Mouse (Mus musculus): ENCODE data around the gene Vps52.

Gene Vps52

DNA sequence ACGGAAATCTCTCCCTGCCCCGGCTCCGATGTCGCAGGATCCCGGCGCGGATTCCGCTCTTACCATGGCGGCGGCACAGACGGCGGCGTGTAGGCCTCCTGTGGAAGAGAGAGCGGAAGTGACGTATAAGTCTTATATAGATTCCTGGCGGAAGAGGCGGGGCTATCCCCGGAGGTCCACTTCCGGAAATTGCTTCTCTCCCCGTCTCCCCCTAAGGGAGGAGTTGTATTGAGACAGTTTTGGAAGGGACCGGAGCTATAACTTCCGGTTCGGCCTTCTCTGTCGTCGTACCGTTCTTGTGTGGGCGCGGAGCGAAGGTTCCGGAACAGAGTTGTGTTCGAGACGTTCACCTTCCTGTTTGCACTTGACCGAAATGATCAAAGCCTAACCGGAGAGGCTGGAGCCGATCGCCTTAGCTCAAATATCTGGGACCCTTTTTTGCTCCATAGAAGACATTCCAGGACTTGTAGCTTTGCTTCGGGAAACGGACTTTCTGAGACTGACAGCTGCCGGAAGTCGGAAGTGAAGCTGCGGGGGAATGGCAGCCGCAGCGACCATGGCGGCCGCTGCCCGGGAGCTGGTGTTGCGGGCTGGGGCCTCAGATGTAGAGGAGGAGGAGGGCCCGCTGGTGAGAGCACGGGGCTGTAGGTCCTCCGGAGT lies at the start of gene Vps52, which contains the start of gene Rps18:
TSS of gene Vps52 (plus strand) at position 258 of the 660 bp plus-strand sequence.
TSS of gene Rps18 (minus strand) at position 447 of the 660 bp plus-strand sequence.
- peak; percentile 97 for DNase-seq (ENCODE audit: extremely low read depth, low read depth)

DNA sequence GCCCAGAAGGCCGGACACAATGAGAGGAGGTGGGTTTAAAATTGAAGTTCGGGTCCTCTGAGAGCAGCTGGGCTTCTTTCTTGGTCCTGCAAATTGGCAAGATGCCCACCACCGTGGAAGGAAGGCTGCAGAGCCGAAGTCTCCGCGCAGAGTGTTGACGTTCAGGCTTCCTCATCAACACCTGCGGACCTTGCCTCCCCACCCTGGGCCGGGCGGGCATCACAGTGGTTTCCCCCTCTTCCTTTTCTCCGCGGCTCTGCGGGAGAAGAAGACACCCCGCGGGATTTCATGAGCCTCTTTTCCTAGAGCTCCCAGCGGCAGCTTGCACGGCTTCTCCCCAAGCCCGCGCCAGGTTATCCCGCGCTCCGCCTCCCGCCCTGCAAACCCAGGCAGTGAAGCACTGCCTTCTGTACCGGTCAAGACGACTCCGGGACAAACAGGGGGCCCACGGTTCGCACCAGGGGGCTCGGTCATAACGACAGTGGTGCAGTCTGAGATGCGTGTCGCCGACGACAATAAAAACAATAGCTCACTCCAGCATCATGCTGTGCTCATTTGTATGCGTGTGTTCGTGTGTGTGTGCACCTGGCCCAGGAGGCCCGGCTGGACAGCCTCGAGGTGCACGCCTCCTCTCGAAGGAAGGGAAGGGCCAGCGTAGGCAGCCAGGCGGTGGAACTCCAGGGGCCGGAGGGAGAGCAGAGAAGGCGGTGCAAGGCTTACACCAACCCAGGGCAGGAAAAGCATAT lies 47.1 kb upstream of the Vps52 start:
- no peak for DNase-seq (ENCODE audit: extremely low read depth, low read depth)

- DNase-seq (ENCODE audit: extremely low read depth, low read depth): peak; percentile 92
Observed at GRCm38 (mm10) chr17:33909077-33909868, 46.3 kb upstream of the Vps52 start, which contains the start of gene Daxx. Gene Daxx, plus strand, starts transcription at chr17:33909414.

DNA sequence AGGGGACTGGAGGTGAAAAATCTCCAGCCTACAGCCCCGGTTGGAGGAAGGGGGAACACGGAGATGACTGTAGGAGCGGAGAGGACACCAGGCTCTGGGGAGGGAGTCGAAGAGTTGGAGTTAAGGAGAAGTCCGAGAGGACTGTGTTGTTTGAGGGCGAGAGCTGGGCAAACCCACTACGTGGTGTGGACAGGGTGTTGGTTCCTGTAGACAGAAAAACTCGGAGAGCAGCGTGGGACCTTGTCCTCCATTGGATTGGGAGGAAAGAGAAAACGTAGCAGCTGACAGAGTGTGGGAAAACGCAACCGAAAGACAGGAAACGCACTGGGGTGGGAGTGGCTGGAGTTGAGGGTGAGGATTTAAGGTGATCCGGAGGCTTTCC lies 45.8 kb upstream of the Vps52 start:
- no peak for DNase-seq (ENCODE audit: extremely low read depth, low read depth)

- DNase-seq (ENCODE audit: extremely low read depth, low read depth): no peak
Observed at GRCm38 (mm10) chr17:33910346-33911051, 45.1 kb upstream of the Vps52 start.

- DNase-seq (ENCODE audit: extremely low read depth, low read depth): no peak
Observed at GRCm38 (mm10) chr17:33911052-33911812, 44.4 kb upstream of the Vps52 start.

GRCm38 (mm10) chr17:33911813-33912414 lies 43.7 kb upstream of the Vps52 start:
- DNase-seq (ENCODE audit: extremely low read depth, low read depth): no peak

GRCm38 (mm10) chr17:33913264-33913663 lies 42.3 kb upstream of the Vps52 start:
- no peak for DNase-seq (ENCODE audit: extremely low read depth, low read depth)

- DNase-seq (ENCODE audit: extremely low read depth, low read depth): no peak
Observed at GRCm38 (mm10) chr17:33913905-33914304, 41.7 kb upstream of the Vps52 start.

- DNase-seq (ENCODE audit: extremely low read depth, low read depth): no peak
Observed at GRCm38 (mm10) chr17:33914969-33915391, 40.6 kb upstream of the Vps52 start.

- DNase-seq (ENCODE audit: extremely low read depth, low read depth): peak; percentile 99
Observed at GRCm38 (mm10) chr17:33915671-33916250, 39.9 kb upstream of the Vps52 start, which contains the start of the genes Tapbp and Zbtb22. Gene Tapbp, plus strand, starts transcription at chr17:33915899. Gene Zbtb22, plus strand, starts transcription at chr17:33915904.

DNA sequence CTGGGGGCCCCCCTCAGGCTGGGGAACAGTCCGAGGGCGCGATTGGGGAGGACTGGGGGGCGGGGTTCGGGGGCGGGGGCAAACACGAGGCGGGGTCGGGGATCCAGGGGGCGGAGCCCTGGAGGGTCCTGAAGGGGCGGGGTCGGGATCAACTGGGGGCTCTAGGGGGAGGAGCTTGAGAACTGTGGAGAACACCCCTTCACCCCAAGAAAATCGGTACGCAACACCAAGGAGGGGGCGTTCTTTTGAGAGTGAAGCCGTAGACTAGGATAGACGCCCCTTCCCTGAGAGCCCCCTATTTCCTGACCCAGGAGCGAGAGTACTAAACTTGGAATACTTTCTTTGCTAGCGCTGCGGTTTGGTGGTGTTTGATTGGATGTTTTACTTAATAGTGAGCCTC lies 39.3 kb upstream of the Vps52 start:
- no peak for DNase-seq (ENCODE audit: extremely low read depth, low read depth)

GRCm38 (mm10) chr17:33916847-33917655 lies 38.6 kb upstream of the Vps52 start:
- no peak for DNase-seq (ENCODE audit: extremely low read depth, low read depth)

- no peak for DNase-seq (ENCODE audit: extremely low read depth, low read depth)
Observed at GRCm38 (mm10) chr17:33917656-33918292, 37.8 kb upstream of the Vps52 start.

DNA sequence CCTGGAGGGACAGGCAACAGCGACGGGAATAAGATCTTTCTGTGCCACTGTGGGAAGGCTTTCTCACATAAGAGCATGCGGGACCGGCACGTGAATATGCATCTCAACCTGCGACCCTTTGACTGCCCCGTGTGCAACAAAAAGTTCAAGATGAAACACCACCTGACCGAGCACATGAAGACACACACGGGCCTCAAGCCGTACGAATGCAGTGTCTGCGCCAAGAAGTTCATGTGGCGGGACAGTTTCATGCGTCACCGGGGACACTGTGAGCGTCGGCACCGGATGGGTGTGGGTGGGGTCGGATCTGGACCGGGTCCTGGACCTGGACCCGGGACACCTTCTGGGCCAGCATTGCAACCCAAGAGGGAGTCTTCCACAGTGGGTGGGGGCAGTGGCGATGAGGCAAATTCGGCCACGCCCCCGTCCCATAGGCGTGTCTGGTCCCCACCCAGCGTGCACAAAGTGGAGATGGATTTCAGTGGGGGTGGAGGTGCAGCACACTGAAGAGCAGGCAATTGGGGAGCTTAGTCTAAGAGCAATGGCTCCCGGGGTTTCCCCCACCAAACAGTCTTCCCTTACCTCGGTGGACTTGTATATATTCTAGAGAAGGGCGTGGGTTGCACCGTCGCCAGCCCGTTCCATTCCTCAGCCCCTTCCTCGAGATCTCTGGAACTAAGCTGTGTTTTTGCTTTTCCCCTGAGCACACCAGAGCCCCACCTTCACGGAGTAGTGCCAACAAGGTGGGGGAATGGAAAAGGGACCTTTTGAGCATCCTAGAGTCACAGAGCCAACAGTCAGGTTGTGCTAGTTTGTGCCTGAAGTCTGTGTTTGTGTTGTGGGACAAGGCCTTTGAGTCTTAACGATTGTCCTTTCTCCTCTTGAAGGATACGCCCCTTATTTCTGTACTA lies 37.1 kb upstream of the Vps52 start:
- no peak for DNase-seq (ENCODE audit: extremely low read depth, low read depth)

GRCm38 (mm10) chr17:33919351-33920281 lies 36.0 kb upstream of the Vps52 start:
- DNase-seq (ENCODE audit: extremely low read depth, low read depth): peak; percentile 77
